In genomic region chr9:64349490-64349889, GRCm38 (mm10) we compare ENCODE assay signal across 27 mouse cellular contexts. TPM values are rescaled to one million over a fixed set of nuclear protein-coding genes. Genes with fewer than 3 reads are reported as not detected.
DNase-seq lines count a peak whose midpoint lies in the region; ATAC-seq lines count a peak whose summit lies in the region.
"Had no signal": no experiment of that assay in that cellular context is flagged by ENCODE, and none has a peak within 500 bp of the region (broad histone marks: within the 10 kb centered on the region; RNA-seq: fewer than 3 reads in every experiment).

No protein-coding gene starts in this region.

- H3K36me3 ChIP-seq in forebrain, embryonic 14.5 days (ENCODE audit: control insufficient read depth, insufficient read depth, low read length), result no peaks in the 10 kb centered on the region
- H3K36me3 ChIP-seq in forebrain, embryonic 11.5 days (ENCODE audit: control insufficient read depth, insufficient read depth, low read length), result no peaks in the 10 kb centered on the region
- no peaks in the 10 kb centered on the region for H3K36me3 ChIP-seq in midbrain, embryonic 14.5 days (ENCODE audit: control insufficient read depth, insufficient read depth, low read length)
- no peaks in the 10 kb centered on the region for H3K36me3 ChIP-seq in midbrain, embryonic 13.5 days
- H3K36me3 ChIP-seq: forebrain, embryonic 12.5 days; G1E; kidney, embryonic 15.5 days; limb, embryonic 15.5 days; liver, embryonic 13.5 days; neural tube, embryonic 13.5 days had no signal

- H3K9ac ChIP-seq in forebrain, embryonic 14.5 days (ENCODE audit: low read length), result no peak overlapping the region
- H3K9ac ChIP-seq in forebrain, embryonic 11.5 days (ENCODE audit: low read length), result no peak overlapping the region
- no peak overlapping the region for H3K9ac ChIP-seq in midbrain, embryonic 14.5 days (replicated peaks; ENCODE audit: low read length)
- no peak overlapping the region for H3K9ac ChIP-seq in midbrain, embryonic 13.5 days (replicated peaks)
- H3K9ac ChIP-seq: forebrain, embryonic 12.5 days; kidney, embryonic 15.5 days; limb, embryonic 15.5 days; liver, embryonic 13.5 days; neural tube, embryonic 13.5 days had no signal

- no peaks in the 10 kb centered on the region for H3K9me3 ChIP-seq in forebrain, embryonic 14.5 days (replicated peaks; ENCODE audit: control insufficient read depth, low read length)
- H3K9me3 ChIP-seq in forebrain, embryonic 11.5 days (ENCODE audit: control insufficient read depth, low read length), result no peaks in the 10 kb centered on the region
- no peaks in the 10 kb centered on the region for H3K9me3 ChIP-seq in midbrain, embryonic 14.5 days (ENCODE audit: control insufficient read depth, low read length)
- no peaks in the 10 kb centered on the region for H3K9me3 ChIP-seq in midbrain, embryonic 13.5 days
- H3K9me3 ChIP-seq: forebrain, embryonic 12.5 days; G1E; kidney, embryonic 15.5 days; limb, embryonic 15.5 days; liver, embryonic 13.5 days; megakaryocyte, embryonic 14.5 days; neural tube, embryonic 13.5 days had no signal

- WGBS in forebrain, embryonic 14.5 days, result 47% methylated on average over 5 of the region's 5 CpGs
- WGBS in forebrain, embryonic 11.5 days, result 75% methylated on average over 5 of the region's 5 CpGs
- WGBS in midbrain, embryonic 14.5 days, result 63% methylated on average over 5 of the region's 5 CpGs
- 68% methylated on average over 5 of the region's 5 CpGs for WGBS in midbrain, embryonic 13.5 days

- H3K4me2 ChIP-seq in forebrain, embryonic 14.5 days (ENCODE audit: low read length), result no peak overlapping the region
- H3K4me2 ChIP-seq in forebrain, embryonic 11.5 days (ENCODE audit: low read depth, low read length, severe bottlenecking), result no peak overlapping the region
- H3K4me2 ChIP-seq in midbrain, embryonic 14.5 days (ENCODE audit: low read length), result no peak overlapping the region
- H3K4me2 ChIP-seq in midbrain, embryonic 13.5 days (replicated peaks), result no peak overlapping the region
- H3K4me2 ChIP-seq: forebrain, embryonic 12.5 days; kidney, embryonic 15.5 days; limb, embryonic 15.5 days; liver, embryonic 13.5 days; neural tube, embryonic 13.5 days had no signal

- no peak overlapping the region for H3K27ac ChIP-seq in forebrain, embryonic 14.5 days (ENCODE audit: low read depth, low read length)
- no peak overlapping the region for H3K27ac ChIP-seq in forebrain, embryonic 11.5 days (ENCODE audit: low read depth, low read length)
- no peak overlapping the region for H3K27ac ChIP-seq in midbrain, embryonic 14.5 days (replicated peaks; ENCODE audit: low read depth, low read length)
- no peak overlapping the region for H3K27ac ChIP-seq in midbrain, embryonic 13.5 days
- H3K27ac ChIP-seq: forebrain, embryonic 12.5 days; kidney, embryonic 15.5 days; limb, embryonic 15.5 days; liver, embryonic 13.5 days; neural tube, embryonic 13.5 days had no signal

- H3K4me1 ChIP-seq in forebrain, embryonic 14.5 days (ENCODE audit: control insufficient read depth, insufficient read depth, low read length), result 0 out of 2 replicates have a peak, but pooled peaks cover 2% of the 10 kb centered on the region
- no peaks in the 10 kb centered on the region for H3K4me1 ChIP-seq in forebrain, embryonic 11.5 days (replicated peaks; ENCODE audit: control insufficient read depth, insufficient read depth, low read length)
- H3K4me1 ChIP-seq in midbrain, embryonic 14.5 days (ENCODE audit: control insufficient read depth, insufficient read depth, low read length), result no peaks in the 10 kb centered on the region
- no peaks in the 10 kb centered on the region for H3K4me1 ChIP-seq in midbrain, embryonic 13.5 days (replicated peaks)
- H3K4me1 ChIP-seq: kidney, embryonic 15.5 days; limb, embryonic 15.5 days; liver, embryonic 13.5 days; megakaryocyte, embryonic 14.5 days; neural tube, embryonic 13.5 days had no signal

- H3K27me3 ChIP-seq in forebrain, embryonic 14.5 days (replicated peaks; ENCODE audit: control insufficient read depth, insufficient read depth, low read length), result no peaks in the 10 kb centered on the region
- no peaks in the 10 kb centered on the region for H3K27me3 ChIP-seq in forebrain, embryonic 11.5 days (ENCODE audit: control insufficient read depth, insufficient read depth, low read length)
- no peaks in the 10 kb centered on the region for H3K27me3 ChIP-seq in midbrain, embryonic 14.5 days (ENCODE audit: control insufficient read depth, insufficient read depth, low read length)
- H3K27me3 ChIP-seq in midbrain, embryonic 13.5 days, result no peaks in the 10 kb centered on the region
- H3K27me3 ChIP-seq: forebrain, embryonic 12.5 days; kidney, embryonic 15.5 days; limb, embryonic 15.5 days; liver, embryonic 13.5 days; neural tube, embryonic 13.5 days had no signal

- no peak overlapping the region for H3K4me3 ChIP-seq in forebrain, embryonic 14.5 days (ENCODE audit: low read depth, low read length)
- no peak overlapping the region for H3K4me3 ChIP-seq in forebrain, embryonic 11.5 days (ENCODE audit: low read depth, low read length)
- H3K4me3 ChIP-seq in midbrain, embryonic 14.5 days (replicated peaks; ENCODE audit: low read depth, low read length), result no peak overlapping the region
- H3K4me3 ChIP-seq in midbrain, embryonic 13.5 days (replicated peaks), result no peak overlapping the region
- H3K4me3 ChIP-seq: erythroblast, embryonic 14.5 days; forebrain, embryonic 12.5 days; kidney, embryonic 15.5 days; limb, embryonic 15.5 days; liver, embryonic 13.5 days; megakaryocyte, embryonic 14.5 days; neural tube, embryonic 13.5 days had no signal

- no peak for ATAC-seq in forebrain, embryonic 14.5 days
- ATAC-seq in forebrain, embryonic 11.5 days (replicated peaks; ENCODE audit: low FRiP score), result no peak
- ATAC-seq in midbrain, embryonic 14.5 days (ENCODE audit: low FRiP score, low TSS enrichment), result no peak
- ATAC-seq in midbrain, embryonic 13.5 days, result no peak
- ATAC-seq: hindbrain, embryonic 16.5 days; lung, postnatal 0 days had no signal

- intact Hi-C loops in heart, postnatal 10 days (cut with DNase I), result loop anchor here (2.0 kb wide), 1 partner anchor 35 kb away; the partner anchor contains the start of gene Megf11
- intact Hi-C loops in heart, postnatal 25 days (cut with DNase I), result loop anchor here (5.0 to 10.0 kb wide), 2 partner anchors 343 to 585 kb away; no protein-coding TSS in a partner anchor

- peak; percentile 24 for DNase-seq in forebrain, embryonic 14.5 days (ENCODE audit: low spot score)
- no peak for DNase-seq in forebrain, embryonic 11.5 days (ENCODE audit: low spot score)
- peak; percentile 44 to 46 for DNase-seq in heart, postnatal 10 days
- no peak for DNase-seq in heart, postnatal 25 days (ENCODE audit: low spot score)
- DNase-seq in midbrain, embryonic 14.5 days, result peak; percentile 38
- DNase-seq in heart, postnatal 4 days, result peak; percentile 8
- DNase-seq in gastrocnemius, adult 18-20 months (ENCODE audit: low spot score), result no peak
- DNase-seq: adrenal gland, postnatal 25 days; kidney, adult 18-20 months; kidney, postnatal 4 days; liver, embryonic 13.5 days; lung, adult 18-20 months; lung, postnatal 4 days; right cerebral cortex, postnatal 25 days; spleen, adult 18-20 months; thymus, postnatal 14 days had no signal

RNA-seq across cellular contexts. Expression of gene Dis3l, which starts 8.4 kb away (rescaled TPM):
- 22.5 and 24.7 TPM in 2 replicates for polyA plus RNA-seq in forebrain, embryonic 14.5 days (2014; fragmentation: Nextera tagmentation; extraction: Ambion mirVana)
- polyA plus RNA-seq in forebrain, embryonic 11.5 days (2014; fragmentation: Nextera tagmentation; extraction: Ambion mirVana), result 22.4 and 23.4 TPM in 2 replicates
- 10 to 100 TPM; 17.4 to 21.3 TPM for total RNA-seq in heart, postnatal 10 days (2021)
- total RNA-seq in heart, postnatal 25 days (2021), result 10 to 100 TPM; 24.5 to 26.4 TPM
- 17.1 and 23.9 TPM in 2 replicates for polyA plus RNA-seq in midbrain, embryonic 14.5 days (2014; fragmentation: Nextera tagmentation; extraction: Ambion mirVana)
- 21.6 and 22.5 TPM in 2 replicates for polyA plus RNA-seq in midbrain, embryonic 13.5 days (2015; fragmentation: Nextera tagmentation; extraction: Ambion mirVana)
- total RNA-seq in heart, postnatal 4 days (2021), result 10 to 100 TPM; 21.6 to 22.1 TPM
- total RNA-seq in gastrocnemius, adult 18-20 months (2021), result 10 to 100 TPM; 22.5 to 24.6 TPM

RNA-seq across cellular contexts. Expression of gene Megf11, which starts 35.9 kb away (rescaled TPM):
- 7.0 and 9.2 TPM in 2 replicates for polyA plus RNA-seq in forebrain, embryonic 14.5 days (2014; fragmentation: Nextera tagmentation; extraction: Ambion mirVana)
- 3.3 and 3.6 TPM in 2 replicates for polyA plus RNA-seq in forebrain, embryonic 11.5 days (2014; fragmentation: Nextera tagmentation; extraction: Ambion mirVana)
- total RNA-seq in heart, postnatal 10 days (2021), result 1 to 10 TPM; 3.3 to 4.2 TPM
- total RNA-seq in heart, postnatal 25 days (2021), result 1 to 10 TPM in 1 of 2 experiments, under 1 TPM in 1; 0.96 to 2.0 TPM
- 17.1 and 18.6 TPM in 2 replicates for polyA plus RNA-seq in midbrain, embryonic 14.5 days (2014; fragmentation: Nextera tagmentation; extraction: Ambion mirVana)
- 9.4 and 10.2 TPM in 2 replicates for polyA plus RNA-seq in midbrain, embryonic 13.5 days (2015; fragmentation: Nextera tagmentation; extraction: Ambion mirVana)
- total RNA-seq in heart, postnatal 4 days (2021), result 1 to 10 TPM; 1.0 to 1.7 TPM
- under 1 TPM; 0.45 to 0.59 TPM for total RNA-seq in gastrocnemius, adult 18-20 months (2021)
- total RNA-seq: hematopoietic stem cell, adult 5-6 weeks had no signal
- polyA plus RNA-seq: erythroblast, embryonic 14.5 days had no signal

Comparison
In these comparisons a context has a peak if more than half of its experiments do, and no peak if none do; other contexts are left out.
1. DNase-seq: peak in forebrain, embryonic 14.5 days (single experiment), heart, postnatal 10 days (2 of 2), midbrain, embryonic 14.5 days (single experiment) and heart, postnatal 4 days (single experiment); none in forebrain, embryonic 11.5 days (single experiment), heart, postnatal 25 days (single experiment) and gastrocnemius, adult 18-20 months (single experiment).